Mouse (Mus musculus) liver, adult 2 months (tissue): ENCODE data around the gene Chka.

Experiments
- CTCF ChIP-seq: fragments of 200-500 bp; IDR thresholded peaks from 2 replicates; pipeline ENCODE4 v1.5.1; 2011; ENCODE audit warnings: low read depth, low read length, control low read depth
- POLR2A ChIP-seq: fragments of 200-500 bp; IDR thresholded peaks from 2 replicates; pipeline ENCODE4 v1.6.1; 2011; ENCODE audit warnings: low read length, control low read depth; ENCODE audit not compliant: insufficient read depth; ENCODE audit errors: extremely low read depth

GRCm38 (mm10) chr19:3871468-3871867 lies 19.9 kb downstream of the Chka start:
- TF ChIP-seq CTCF (no peak), POLR2A (no peak)
